Mouse (Mus musculus): ENCODE data around the gene Gm20695.
A peak's percentile ranks its signal among the peaks of the same experiment; 100 is the strongest.
"Not testable (repeated sequence)": the region's sequence is repeated elsewhere in the genome, so short reads cannot be mapped to it uniquely, and the experiment has no call there.

Gene Gm20695

DNA sequence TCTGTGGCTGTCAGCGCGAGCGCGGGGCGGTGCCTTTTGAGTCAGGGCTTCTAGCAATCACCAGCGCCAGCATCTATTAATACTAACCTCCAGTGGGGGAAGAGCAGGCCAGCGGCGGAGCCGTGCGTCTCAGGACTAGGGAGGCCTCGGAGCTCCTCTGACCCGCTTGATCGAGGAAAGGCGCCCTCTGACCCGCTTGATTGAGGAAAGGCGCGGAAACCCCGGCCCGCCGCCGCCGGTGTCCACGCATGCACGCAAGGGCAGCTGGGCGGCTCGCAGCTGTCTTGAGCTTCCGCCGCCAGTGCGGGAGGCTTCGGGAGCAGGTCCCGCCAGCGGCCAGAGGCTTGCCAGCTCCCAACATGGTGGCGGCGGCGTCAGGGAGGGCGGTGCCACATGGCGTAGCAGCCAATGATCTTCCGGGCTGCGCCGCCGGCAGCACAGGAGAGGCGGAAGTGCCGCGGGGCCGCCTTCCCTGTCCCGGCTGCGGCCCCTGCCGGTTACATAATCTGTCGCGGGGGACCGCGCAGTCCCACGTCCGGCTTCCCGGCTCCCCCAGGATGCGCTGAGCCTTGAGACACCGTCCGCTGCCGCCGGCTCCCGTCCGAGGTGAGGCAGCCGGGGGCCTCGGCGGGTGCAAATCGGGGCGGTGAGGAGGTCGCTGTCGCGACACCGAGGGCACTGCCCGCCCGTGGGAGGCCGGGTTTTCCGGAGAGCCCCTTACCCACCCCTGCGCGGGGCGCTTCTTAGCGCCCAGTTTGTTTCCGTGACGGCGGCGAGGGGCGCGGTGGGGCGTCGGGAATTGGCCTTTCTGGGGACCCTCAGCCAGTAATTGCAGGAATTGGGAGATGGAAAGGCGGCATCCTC is at the start of gene Gm20695, which contains the start of gene Zfp597:
Gene Gm20695, plus strand, starts transcription at position 448 of the 864 bp plus-strand sequence.
Gene Zfp597, minus strand, starts transcription at position 361 of the 864 bp plus-strand sequence.
- DNase-seq (ENCODE audit: extremely low spot score, low spot score) = peak; percentile 94

DNA sequence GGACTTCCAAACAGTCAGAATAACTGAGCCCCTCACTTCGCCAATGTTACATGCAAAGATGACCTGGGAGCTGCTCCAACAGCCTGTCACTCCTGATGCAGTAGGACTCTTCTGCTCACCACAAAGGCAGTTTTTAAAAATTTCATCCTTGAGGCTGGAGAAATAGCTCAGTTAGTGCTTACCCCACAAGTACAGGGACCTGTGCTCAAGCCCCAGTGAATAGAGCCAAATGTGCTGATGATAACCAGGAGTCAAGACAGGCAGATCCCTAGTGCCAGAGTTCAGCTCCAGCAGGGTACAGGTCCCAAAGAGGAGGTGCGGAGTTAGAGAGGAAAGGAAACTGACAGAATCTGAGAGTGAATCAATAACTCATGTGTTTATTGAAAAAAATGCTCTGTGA is 49.0 kb upstream of the Gm20695 start:
- DNase-seq (ENCODE audit: extremely low spot score, low spot score) = no peak

DNA sequence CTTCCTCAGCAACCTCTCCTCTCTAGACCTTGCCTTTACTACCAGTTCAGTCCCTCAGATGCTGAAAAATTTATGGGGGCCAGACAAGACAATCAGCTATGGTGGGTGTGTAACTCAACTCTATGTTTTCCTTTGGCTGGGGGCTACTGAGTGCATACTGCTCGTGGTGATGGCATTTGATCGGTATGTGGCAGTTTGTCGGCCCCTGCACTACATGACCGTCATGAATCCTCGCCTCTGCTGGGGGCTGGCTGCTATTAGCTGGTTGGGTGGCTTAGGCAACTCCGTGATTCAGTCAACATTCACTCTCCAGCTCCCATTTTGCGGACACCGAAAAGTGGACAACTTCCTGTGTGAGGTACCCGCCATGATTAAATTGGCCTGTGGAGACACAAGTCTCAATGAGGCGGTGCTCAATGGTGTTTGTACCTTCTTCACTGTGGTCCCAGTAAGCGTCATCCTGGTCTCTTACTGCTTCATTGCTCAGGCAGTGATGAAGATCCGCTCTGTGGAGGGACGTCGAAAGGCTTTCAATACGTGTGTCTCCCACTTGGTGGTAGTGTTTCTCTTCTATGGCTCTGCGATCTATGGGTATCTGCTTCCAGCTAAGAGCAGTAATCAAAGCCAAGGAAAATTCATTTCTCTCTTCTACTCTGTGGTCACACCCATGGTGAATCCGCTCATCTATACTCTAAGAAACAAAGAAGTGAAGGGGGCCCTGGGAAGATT is 45.1 kb upstream of the Gm20695 start:
- no peak for DNase-seq (ENCODE audit: extremely low spot score, low spot score)

DNA sequence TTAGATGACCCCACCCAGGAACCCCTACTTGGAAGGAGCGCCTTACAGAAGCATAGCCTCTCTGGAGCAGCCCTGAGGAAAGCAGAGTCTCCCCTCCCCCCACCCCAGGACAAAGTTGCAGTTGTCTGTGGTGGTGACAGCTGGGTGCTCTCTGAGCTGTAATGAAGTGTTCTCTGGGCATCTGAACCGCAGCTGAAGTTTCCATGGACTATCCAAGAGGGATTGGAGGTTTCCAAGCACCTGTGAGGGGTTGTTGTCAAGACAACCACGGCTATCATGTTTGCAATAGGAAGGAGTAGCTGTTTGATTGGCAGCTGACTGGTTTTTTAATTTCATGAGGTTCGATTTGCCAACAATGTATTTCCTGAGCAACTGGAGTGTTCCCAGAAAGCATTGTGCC is 41.5 kb upstream of the Gm20695 start:
- no peak for DNase-seq (ENCODE audit: extremely low spot score, low spot score)

DNA sequence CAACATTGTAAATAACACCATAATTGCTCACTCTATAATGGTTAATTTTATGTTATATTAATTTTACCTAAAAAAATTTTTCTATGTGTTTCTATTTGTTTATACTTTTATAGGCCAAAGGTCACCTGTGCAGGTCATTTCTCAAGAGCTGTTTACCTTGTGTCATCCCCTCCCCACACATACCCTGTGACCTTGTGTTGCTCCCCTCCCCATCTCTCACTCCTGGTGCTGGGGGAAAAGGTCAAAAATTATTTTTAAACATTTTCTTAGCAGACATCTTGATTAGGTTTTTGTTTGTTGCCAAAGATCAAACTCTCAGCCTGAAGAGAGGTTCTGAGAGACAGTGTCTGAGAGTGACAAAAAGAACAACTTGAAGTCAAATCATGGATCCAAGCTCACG is 40.7 kb upstream of the Gm20695 start:
- no peak for DNase-seq (ENCODE audit: extremely low spot score, low spot score)

DNA sequence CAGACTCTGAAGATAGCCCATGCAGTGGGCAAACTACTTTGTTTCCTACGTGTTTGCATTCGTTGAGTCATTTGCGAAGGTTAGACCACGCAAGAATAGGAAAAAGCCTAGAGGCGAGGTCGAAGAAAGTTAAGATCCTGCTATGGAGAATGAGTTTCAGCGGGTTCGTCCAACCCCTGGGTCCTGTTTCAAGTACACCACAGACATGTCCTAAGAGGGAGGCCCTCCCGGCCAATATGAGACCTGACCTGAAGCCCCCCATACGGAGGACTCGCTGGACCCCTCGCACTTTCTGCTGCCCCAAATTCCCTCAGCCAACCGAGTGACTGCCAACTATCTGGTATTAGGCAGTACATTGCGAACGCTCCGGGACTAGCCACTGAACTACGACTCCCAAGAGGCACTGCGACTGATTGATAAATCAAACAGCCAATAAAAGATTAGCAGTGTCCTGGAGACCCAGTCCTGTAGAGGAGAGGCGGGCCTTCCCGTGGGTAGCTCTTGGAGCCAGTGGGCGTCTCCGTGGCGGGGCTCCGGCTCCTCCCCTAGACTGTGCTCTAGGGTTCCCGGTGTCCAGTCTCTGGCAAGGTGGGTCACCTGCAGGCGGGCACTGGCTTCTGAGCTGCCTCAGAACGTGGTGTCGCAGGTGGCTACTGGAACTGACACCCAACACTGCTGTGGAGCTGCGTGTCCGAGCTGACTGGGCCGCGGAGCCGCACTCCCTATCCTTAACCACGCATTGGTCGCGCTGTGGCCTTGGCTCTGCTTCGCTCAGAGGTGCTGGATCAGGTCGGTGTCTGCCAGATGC is 37.5 kb upstream of the Gm20695 start, which contains the start of gene Zfp174:
Gene Zfp174, plus strand, starts transcription at position 558 of the 808 bp plus-strand sequence.
- DNase-seq (ENCODE audit: extremely low spot score, low spot score) = peak; percentile 87

DNA sequence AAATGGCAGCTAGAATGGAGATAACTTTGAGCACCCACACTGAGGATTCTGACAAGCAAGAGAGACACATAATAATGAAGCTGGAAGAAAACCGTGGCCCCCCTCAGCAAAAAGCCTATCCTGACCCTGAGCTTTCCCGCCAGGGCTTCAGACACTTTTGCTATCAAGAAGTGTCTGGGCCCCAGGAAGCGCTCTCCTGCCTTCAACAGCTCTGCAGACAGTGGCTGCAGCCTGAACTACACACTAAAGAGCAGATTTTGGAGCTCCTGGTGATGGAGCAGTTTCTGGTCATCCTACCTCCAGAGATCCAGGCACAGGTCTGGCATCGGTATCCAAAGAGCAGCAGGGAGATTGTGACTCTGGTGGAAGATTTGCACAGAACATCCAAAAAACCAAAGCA is 36.6 kb upstream of the Gm20695 start:
- no peak for DNase-seq (ENCODE audit: extremely low spot score, low spot score)

DNA sequence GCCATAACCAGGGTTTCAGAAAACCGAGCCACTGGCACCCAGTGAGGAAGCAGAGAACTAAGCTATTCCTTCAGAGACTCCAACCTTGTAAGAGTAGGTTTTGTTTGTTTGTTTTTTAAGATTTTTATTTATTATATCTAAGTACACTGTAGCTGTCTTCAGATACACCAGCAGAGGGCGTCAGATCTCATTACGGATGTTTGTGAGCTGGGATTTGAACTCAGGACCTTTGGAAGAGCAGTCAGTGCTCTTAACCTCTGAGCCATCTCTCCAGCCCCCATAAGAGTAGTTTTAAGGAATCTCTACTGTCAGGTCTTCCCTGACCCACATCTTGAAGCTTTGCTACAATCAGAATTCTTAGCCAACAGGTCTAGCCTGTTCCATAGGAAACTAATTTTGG is 36.0 kb upstream of the Gm20695 start:
- no peak for DNase-seq (ENCODE audit: extremely low spot score, low spot score)

DNA sequence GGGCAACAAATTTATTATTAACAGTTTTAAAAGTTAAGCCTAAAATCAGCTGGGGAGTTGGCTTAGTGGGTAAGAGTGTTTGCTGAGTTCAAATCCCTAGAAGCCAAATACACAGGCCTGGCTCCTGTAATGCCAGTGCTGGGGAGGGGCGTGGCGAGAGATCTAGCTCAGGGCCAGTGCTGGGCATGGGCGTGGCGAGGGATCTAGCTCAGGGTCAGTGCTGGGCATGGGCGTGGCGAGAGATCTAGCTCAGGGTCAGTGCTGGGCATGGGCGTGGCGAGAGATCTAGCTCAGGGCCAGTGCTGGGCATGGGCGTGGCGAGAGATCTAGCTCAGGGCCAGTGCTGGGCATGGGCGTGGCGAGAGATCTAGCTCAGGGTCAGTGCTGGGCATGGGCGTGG is 33.1 kb upstream of the Gm20695 start:
- not testable (repeated sequence) for DNase-seq (ENCODE audit: extremely low spot score, low spot score)

DNA sequence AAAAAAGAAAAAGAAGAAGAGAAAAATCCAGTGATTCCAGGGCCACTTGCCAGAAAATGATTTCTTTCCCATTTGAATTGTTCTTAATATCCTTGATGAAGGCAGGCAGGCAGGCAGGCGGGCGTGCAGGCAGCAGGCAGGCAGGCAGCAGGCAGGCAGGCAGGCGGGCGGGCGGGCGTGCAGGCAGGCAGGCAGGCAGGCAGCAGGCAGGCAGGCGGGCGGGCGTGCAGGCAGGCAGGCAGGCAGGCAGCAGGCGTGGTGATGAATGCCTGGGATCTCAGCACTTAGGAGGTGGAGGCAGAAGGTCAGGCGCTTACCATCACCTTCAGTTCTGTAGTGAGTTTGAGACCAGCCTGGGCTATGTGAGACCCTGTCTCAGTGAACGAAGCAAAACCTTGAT is 31.9 kb upstream of the Gm20695 start:
- peak; percentile 27 for DNase-seq (ENCODE audit: extremely low spot score, low spot score)

DNA sequence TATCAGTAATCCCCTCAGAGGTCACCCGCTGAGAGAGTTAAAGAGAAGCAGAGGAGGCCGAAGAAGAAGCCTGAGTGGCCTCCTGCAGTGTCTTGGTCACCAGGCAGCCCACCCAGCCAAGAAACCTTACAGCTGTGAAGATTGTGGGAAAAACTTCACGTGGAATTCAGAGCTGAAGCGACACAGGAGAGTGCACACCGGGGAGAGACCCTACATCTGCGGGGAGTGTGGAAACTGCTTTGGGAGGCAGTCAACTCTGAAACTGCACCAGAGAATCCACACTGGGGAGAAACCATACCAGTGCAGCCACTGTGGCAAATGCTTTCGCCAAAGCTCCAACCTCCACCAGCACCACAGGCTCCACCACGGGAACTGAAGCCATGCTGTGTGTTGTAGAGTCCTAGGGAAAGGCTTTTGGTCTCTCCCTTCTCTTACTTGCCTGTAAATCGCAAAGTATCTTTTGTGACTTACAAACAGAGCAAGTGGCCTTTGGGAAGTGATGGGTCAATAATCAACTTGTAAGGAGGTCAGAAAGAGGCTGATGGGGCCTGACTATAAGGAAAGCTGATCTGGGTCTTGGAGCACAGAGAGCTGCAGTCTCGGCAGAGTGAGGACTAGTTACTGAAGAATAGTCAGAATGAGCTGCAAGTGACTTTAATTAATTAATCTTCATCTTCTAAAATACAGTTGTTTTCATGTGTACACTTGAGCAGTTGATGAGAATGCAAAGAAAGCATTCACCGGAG is 29.8 kb upstream of the Gm20695 start:
- DNase-seq (ENCODE audit: extremely low spot score, low spot score) = no peak

DNA sequence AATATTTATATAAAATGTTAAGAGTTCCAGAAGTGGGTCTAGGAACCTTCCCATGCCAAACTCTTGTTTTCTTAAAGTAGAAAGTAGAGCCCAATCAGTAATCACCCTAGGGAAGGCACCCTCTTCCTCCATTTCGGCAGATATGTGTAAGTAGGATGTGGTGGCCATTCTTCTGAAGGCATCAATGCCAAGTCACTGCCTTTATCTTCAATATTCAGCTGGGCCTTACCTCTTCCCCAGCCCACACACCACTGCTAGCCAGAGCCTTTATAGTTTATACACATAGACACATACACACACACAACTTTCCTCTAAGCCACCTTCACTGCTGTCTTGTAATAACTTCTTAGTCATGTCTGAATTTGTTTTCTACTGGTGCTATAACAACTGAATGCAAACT is 28.7 kb upstream of the Gm20695 start:
- no peak for DNase-seq (ENCODE audit: extremely low spot score, low spot score)

DNA sequence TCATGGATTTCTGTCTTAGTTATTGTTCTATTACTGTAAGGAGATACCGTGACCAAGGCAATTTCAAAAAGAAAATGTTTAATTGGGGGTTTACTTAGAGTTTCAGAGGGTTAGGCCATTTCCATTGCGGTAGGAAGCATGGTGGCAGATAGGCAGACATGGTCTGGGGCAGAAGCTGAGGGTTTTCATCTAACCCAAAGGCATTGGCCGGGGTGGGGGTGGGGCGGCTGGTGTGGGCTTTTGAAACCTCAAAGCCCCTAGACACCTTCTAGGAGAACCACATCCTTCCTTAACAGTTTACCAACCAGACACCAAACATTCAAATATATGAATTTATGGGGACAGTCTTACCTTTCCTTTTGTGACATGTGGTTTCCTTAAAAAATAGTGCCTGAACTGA is 25.2 kb upstream of the Gm20695 start:
- DNase-seq (ENCODE audit: extremely low spot score, low spot score) = no peak

DNA sequence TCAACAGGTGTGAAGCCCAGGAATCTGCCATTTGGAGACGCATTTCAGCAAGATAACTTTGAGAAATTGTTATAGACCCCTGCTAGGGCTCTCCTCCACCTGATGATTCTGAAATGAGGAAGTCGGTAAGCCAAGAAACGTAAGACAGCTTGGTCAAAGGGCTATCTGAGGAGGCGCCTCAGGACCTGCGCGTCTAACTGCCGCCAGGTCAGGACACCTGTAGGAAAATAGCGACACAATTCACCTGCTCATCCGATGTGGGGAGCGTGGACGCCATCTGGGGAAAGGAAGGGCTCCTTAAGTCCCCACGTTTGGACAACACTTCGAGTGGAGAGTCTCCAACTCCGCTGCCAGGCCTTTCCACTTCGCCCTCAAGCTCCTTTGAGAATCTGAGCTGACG is 12.6 kb upstream of the Gm20695 start:
- DNase-seq (ENCODE audit: extremely low spot score, low spot score) = no peak

DNA sequence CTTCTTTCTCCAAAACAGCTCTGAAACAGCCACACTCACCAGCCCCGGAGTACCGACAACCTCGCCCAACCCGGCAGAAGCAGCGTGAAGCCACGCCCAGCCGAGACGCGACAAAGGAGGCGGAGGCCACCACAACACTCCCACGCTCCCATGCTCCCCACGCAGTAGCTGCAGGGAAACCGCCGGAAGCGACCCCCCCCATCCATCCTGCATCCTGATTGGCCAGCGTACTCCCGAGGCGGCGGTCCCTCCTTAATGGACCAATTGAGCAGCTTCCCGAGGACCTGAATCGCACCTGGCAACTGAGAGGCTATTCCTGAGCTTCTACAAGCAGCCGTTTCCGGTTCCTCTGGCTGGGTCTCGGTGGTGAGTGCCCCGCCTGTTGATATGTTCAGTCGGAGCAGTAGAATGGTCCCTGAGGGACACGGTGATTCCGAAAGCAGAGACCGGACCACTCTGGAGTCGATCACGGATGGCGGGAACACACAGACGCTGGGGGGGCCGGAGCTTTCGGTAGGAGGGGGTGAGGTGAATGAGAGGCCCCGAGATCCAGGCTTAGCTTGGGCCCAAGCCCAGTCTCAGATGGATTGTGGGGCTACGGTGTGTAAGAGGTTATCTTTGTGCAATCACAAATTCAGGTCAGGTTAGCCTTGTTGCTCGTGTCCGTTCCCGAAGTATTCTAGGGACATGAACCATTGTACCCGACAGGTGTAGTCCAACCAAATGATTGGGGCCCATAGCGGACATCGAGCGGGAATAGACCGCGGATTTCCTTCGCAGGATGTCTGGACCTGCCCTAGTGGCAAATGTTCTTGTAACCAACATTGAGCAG is 12.0 kb upstream of the Gm20695 start, which contains the start of gene Naa60:
Gene Naa60, plus strand, starts transcription at position 160 of the 832 bp plus-strand sequence.
- DNase-seq (ENCODE audit: extremely low spot score, low spot score) = peak; percentile 89

DNA sequence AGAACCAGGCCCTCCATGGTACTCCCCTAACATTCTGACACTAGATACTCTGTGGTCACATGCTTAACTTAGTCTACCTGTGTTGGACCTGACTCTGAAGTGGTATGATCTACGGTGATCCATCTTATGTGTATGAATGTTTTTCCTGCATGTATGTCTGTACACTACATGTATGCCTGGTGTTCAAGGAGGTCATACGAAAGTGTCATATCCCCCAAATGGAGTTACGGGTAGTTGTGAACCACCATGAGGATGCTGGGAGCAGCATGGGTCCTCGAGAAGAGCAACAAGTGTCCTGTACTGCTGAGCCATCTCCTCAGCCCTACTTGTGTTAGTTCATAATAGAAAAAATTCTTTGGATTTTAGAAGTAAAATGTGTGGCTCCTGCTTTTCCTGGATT is 8.1 kb upstream of the Gm20695 start:
- DNase-seq (ENCODE audit: extremely low spot score, low spot score) = no peak

DNA sequence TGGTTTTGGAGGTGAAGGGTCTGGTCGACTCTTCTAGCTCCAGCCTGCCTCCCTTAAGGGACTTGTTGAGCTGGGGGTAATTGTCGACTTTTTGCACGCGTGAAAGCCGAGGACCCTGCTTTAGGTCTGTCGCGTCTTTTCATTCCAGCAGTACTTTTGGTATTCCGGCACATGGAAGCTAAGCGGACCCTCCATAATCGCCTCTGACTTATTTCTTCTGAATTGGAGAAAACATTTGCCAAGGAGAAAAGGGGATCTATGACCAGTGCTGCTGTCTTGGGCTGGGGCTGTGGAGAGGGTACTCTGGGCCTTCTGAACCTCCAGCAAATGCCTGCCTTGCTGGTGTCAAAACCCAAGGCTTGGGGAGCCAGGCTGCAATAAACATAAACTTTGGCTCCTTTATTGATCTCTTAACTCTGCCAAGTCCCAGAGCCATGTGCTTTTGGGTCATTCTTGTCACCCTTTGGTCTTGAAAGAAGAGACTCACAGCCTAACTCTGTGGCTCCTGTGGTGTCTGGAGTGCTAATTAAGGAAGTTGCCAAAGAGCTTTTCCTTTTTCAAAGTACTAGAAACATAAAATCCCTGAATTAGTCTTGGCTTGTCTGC is 720 bp downstream of the Gm20695 start:
- DNase-seq (ENCODE audit: extremely low spot score, low spot score) = no peak

DNA sequence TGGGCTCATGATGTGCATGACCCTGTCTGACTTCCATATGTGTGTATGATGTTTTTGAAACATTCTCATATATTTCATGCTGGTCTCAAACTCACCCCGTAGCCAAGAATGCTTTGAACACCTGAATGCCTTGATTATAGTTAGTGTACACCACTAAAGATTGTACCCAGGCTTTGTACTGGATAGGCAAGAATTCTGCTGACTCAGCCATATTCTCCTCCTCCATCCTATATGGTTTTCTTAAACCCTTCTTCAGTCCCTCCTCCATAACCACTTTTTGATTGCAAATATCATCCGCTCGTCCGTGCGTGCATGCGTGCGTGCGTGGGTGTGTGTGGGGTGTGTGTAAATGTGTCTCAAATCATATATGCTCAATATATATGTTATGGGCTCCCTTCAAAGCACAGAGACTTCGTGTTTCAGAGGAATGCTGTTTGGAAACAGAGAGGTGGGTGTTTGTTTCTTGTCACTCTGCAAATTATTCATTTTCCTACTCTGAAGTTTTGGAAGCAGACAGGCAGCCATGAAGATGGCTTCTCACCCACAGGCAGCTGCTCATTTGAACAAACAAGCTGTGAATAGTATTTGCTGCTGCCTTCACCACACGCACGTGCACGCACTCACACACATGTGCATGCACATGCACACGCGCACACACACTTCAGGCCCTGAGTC is 7.3 kb downstream of the Gm20695 start:
- no peak for DNase-seq (ENCODE audit: extremely low spot score, low spot score)

DNA sequence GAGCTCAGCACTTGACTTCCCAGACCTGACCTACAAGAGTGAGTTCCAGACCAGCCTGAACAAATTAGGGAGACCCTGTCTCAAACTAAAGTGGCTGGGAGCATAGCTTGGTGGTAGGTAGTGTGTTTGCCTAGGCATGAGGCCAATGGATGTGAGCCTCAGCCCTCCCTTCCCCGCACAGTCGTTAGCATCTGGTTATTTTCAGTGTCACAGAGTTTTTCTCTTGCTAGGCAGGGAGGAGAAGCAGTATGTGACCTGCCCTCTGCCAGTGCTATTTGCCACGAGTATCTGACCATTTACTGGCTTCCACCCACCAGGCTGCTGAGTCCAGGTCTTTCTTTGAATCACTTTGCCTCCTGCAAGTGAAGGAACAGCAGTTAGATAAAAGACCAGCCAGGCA is 9.3 kb downstream of the Gm20695 start:
- no peak for DNase-seq (ENCODE audit: extremely low spot score, low spot score)

Measured in neural tube, embryonic 10.5 days (tissue).